Mouse (Mus musculus): ENCODE results near the gene Defb19. TPM values are rescaled to one million over a fixed set of nuclear protein-coding genes. Genes with fewer than 3 reads are reported as not detected.

Defb19 gene
- polyA plus RNA-seq, 1 experiment from 2014 or later: 1.0 TPM

DNA sequence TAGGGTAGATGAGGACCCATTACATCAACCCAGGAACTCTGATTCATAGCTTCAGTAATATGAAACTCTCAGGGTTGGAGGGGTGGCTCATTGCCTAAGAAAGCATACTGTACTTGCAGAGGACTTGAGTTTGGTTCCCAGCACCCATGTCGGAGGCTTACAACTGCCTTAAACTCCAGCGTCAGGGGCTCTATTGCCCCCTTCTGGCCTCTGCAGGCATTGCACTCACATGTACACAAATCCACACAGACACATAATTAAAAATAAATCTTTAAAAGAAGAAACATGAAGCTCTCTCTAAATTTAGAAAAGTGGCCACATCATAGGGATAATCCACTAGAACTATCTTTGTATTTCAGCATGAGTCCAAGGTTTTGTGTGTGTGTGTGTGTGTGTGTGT, 37.2 kb downstream of the Defb19 start:
- Histone ChIP-seq H3K4me1 (peaks cover 8% of the 10 kb centered on the region; the same call in 1 of the 2 replicates), H3K4me3 (no peak overlapping the region), H3K9me3 (0 out of 2 replicates have a peak, but pooled peaks cover 4% of the 10 kb centered on the region), H3K9ac (no peak overlapping the region), H3K27me3 (replicated peaks) (no peaks in the 10 kb centered on the region), H3K27ac (replicated peaks) (no peak overlapping the region), H3K4me2 (no peak overlapping the region), H3K36me3 (no peaks in the 10 kb centered on the region)
- WGBS: 70% methylated on average over 2 of the region's 2 CpGs
- ATAC-seq (ENCODE audit: extremely low read depth, insufficient number of reproducible peaks, low FRiP score, low TSS enrichment): no peak

GRCm38 (mm10) chr2:152541979-152542378, 38.1 kb downstream of the Defb19 start:
- ATAC-seq (ENCODE audit: extremely low read depth, insufficient number of reproducible peaks, low FRiP score, low TSS enrichment): no peak
- H3K4me2 ChIP-seq: no peak overlapping the region
- WGBS: 74% methylated on average over 9 of the region's 9 CpGs

DNA sequence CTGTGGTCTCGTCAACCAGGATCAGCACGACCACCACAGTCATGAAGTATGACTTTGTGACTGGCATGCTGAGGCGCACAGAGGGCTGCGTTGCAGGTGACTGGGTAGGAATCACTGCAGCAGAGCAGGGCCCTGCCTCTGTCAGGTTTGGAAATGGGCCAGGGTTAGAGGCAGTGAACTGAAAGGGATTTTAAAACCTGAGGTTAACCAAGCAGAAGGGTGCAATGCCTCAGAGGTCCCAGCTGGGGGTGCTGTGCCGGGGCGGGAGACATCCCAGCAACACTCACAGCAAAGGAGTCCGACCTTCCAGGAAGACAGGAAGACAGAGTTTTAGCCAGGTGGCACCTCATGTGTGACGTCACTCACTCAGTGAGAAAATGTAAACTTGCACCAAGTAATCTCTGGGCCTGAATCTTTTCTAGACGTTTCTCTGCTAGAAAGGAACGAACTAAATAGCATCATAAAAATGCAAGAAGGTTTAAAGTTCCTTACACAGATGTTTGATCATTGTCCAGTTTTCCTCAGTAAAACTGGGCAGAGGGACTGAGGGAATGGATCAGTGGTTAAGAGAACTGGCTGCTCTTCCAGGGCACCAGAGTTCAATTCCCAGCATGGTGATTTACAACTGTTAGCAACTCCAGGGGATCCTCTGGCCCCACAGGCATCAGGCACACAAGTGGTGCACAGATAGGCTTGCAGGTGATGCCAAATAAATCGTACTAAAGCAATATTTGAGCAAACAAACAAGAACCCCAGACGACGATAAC, 40.0 kb downstream of the Defb19 start, which contains the start of gene Defb29:
Defb29 (minus strand) TSS at position 155 of the 767 bp plus-strand sequence.
- Histone ChIP-seq H3K4me1 (peaks cover 8% of the 10 kb centered on the region; the same call in 1 of the 2 replicates), H3K27ac (replicated peaks) (no peak within 1 kb of the TSS), H3K9me3 (0 out of 2 replicates have a peak, but pooled peaks cover 4% of the 10 kb centered on the region), H3K36me3 (no peaks in the 10 kb centered on the region), H3K4me2 (no peak within 1 kb of the TSS), H3K4me3 (no peak within 1 kb of the TSS), H3K27me3 (replicated peaks) (no peaks in the 10 kb centered on the region), H3K9ac (no peak within 1 kb of the TSS)
- 49% methylated on average over 13 of the region's 13 CpGs for WGBS
- no peak for ATAC-seq (ENCODE audit: extremely low read depth, insufficient number of reproducible peaks, low FRiP score, low TSS enrichment)

More at GRCm38 (mm10) chr2:152541979-152542378, 38.1 kb downstream of the Defb19 start:
- 0 out of 2 replicates have a peak, but pooled peaks cover 4% of the 10 kb centered on the region for H3K9me3 ChIP-seq
- no peak overlapping the region for H3K9ac ChIP-seq
- H3K4me1 ChIP-seq: peaks cover 8% of the 10 kb centered on the region; the same call in 1 of the 2 replicates
- no peak overlapping the region for H3K4me3 ChIP-seq
- H3K27ac ChIP-seq (replicated peaks): no peak overlapping the region
- no peaks in the 10 kb centered on the region for H3K36me3 ChIP-seq
- no peaks in the 10 kb centered on the region for H3K27me3 ChIP-seq (replicated peaks)

Other genes starting within 250 kb of the Defb19 start
- gene Rbck1, start 247.7 kb downstream of the Defb19 start, polyA plus RNA-seq (2015; fragmentation: Nextera tagmentation; extraction: Ambion mirVana): 60.7 and 66.3 TPM in 2 replicates
- 4.5 and 6.5 TPM in 2 replicates for gene Trib3, start 236.3 kb downstream of the Defb19 start, polyA plus RNA-seq (2015; fragmentation: Nextera tagmentation; extraction: Ambion mirVana)
- gene Nrsn2, start 203.7 kb downstream of the Defb19 start, polyA plus RNA-seq (2015; fragmentation: Nextera tagmentation; extraction: Ambion mirVana): 2.5 and 3.7 TPM in 2 replicates
- 8.0 and 8.2 TPM in 2 replicates for gene Sox12, start 182.2 kb downstream of the Defb19 start, polyA plus RNA-seq (2015; fragmentation: Nextera tagmentation; extraction: Ambion mirVana)
- 35.1 and 35.9 TPM in 2 replicates for gene Zcchc3, start 165.3 kb downstream of the Defb19 start, polyA plus RNA-seq (2015; fragmentation: Nextera tagmentation; extraction: Ambion mirVana)
- gene 6820408C15Rik, start 164.7 kb downstream of the Defb19 start, polyA plus RNA-seq (2015; fragmentation: Nextera tagmentation; extraction: Ambion mirVana): 1.8 and 2.2 TPM in 2 replicates
- not detected in 2 replicates for gene Defb23, start 115.7 kb downstream of the Defb19 start, polyA plus RNA-seq (2015; fragmentation: Nextera tagmentation; extraction: Ambion mirVana)
- gene Defb20, start 103.2 kb downstream of the Defb19 start, polyA plus RNA-seq (2015; fragmentation: Nextera tagmentation; extraction: Ambion mirVana): not detected in 2 replicates
- gene Defb22, start 90.2 kb downstream of the Defb19 start, polyA plus RNA-seq (2015; fragmentation: Nextera tagmentation; extraction: Ambion mirVana): not detected in 2 replicates
- gene Defb26, start 68.6 kb downstream of the Defb19 start, polyA plus RNA-seq (2015; fragmentation: Nextera tagmentation; extraction: Ambion mirVana): not detected in 2 replicates
- not detected in 2 replicates for gene Defb28, start 62.1 kb downstream of the Defb19 start, polyA plus RNA-seq (2015; fragmentation: Nextera tagmentation; extraction: Ambion mirVana)
- gene Defb29, start 40.2 kb downstream of the Defb19 start, polyA plus RNA-seq (2015; fragmentation: Nextera tagmentation; extraction: Ambion mirVana): not detected in 2 replicates
- not detected in 2 replicates for gene Gm17416, start 11.0 kb downstream of the Defb19 start, polyA plus RNA-seq (2015; fragmentation: Nextera tagmentation; extraction: Ambion mirVana)
- gene Defb21, start 7.6 kb downstream of the Defb19 start, polyA plus RNA-seq (2015; fragmentation: Nextera tagmentation; extraction: Ambion mirVana): not detected in 2 replicates
- gene Defb45, start 19.1 kb upstream of the Defb19 start, polyA plus RNA-seq (2015; fragmentation: Nextera tagmentation; extraction: Ambion mirVana): not detected in 2 replicates
- gene Defb36, start 24.0 kb upstream of the Defb19 start, polyA plus RNA-seq (2015; fragmentation: Nextera tagmentation; extraction: Ambion mirVana): not detected in 2 replicates
- 0.68 and 1.1 TPM in 2 replicates for gene Defb25, start 42.7 kb upstream of the Defb19 start, polyA plus RNA-seq (2015; fragmentation: Nextera tagmentation; extraction: Ambion mirVana)
- 10.5 and 12.6 TPM in 2 replicates for gene Rem1, start 46.6 kb upstream of the Defb19 start, polyA plus RNA-seq (2015; fragmentation: Nextera tagmentation; extraction: Ambion mirVana)
- 81.9 and 84.7 TPM in 2 replicates for gene H13, start 89.1 kb upstream of the Defb19 start, polyA plus RNA-seq (2015; fragmentation: Nextera tagmentation; extraction: Ambion mirVana)
- gene Mcts2, start 106.7 kb upstream of the Defb19 start, polyA plus RNA-seq (2015; fragmentation: Nextera tagmentation; extraction: Ambion mirVana): 23.0 and 25.3 TPM in 2 replicates
- 56.7 and 58.8 TPM in 2 replicates for gene Id1, start 155.9 kb upstream of the Defb19 start, polyA plus RNA-seq (2015; fragmentation: Nextera tagmentation; extraction: Ambion mirVana)
- 11.8 and 13.4 TPM in 2 replicates for gene Cox4i2, start 173.9 kb upstream of the Defb19 start, polyA plus RNA-seq (2015; fragmentation: Nextera tagmentation; extraction: Ambion mirVana)